Mouse (Mus musculus) liver, postnatal 0 days (tissue): ENCODE data around the gene Csrp2. TPM values are rescaled to one million over a fixed set of nuclear protein-coding genes. Genes with fewer than 3 reads are reported as not detected.

ENCODE experiments used
- ATAC-seq: fragments of 200-750 bp; cut with Nextera tagmentation; 2 replicates; pipeline ENCODE4 v1.8.0; 2017; ENCODE audit warnings: mild to moderate bottlenecking, moderate library complexity
- DNase-seq: peaks from one replicate; pipeline ENCODE4 v3.0.0-alpha.2; 2016
- H3K27ac ChIP-seq: fragments of 300-500 bp; sonication (generic); 2 replicates; pipeline ENCODE4 v1.5.1; 2014; ENCODE audit warnings: antibody characterized with exemption, moderate library complexity, mild to moderate bottlenecking, low read depth
- H3K27me3 ChIP-seq: fragments of 300-500 bp; sonication (generic); 2 replicates; pipeline ENCODE4 v1.6.1; 2014; ENCODE audit warnings: low read length, control low read depth, mixed read lengths; ENCODE audit not compliant: insufficient read depth
- H3K36me3 ChIP-seq: fragments of 300-500 bp; sonication (generic); replicated peaks from 2 replicates; pipeline ENCODE4 v1.6.1; 2014; ENCODE audit warnings: mild to moderate bottlenecking, control low read depth, low read length, moderate library complexity, mixed read lengths; ENCODE audit not compliant: insufficient read depth
- H3K4me1 ChIP-seq: fragments of 300-500 bp; sonication (generic); 2 replicates; pipeline ENCODE4 v1.6.1; 2014; ENCODE audit warnings: antibody characterized with exemption, mild to moderate bottlenecking, control low read depth; ENCODE audit not compliant: insufficient read depth
- H3K4me2 ChIP-seq: fragments of 300-500 bp; sonication (generic); 2 replicates; pipeline ENCODE4 v1.6.1; 2014; ENCODE audit warnings: low read depth, mild to moderate bottlenecking, low read length, moderate library complexity, mixed read lengths
- H3K4me3 ChIP-seq: fragments of 300-500 bp; sonication (generic); 2 replicates; pipeline ENCODE4 v1.5.1; 2014; ENCODE audit warnings: low read depth, low read length
- H3K9ac ChIP-seq: fragments of 300-500 bp; sonication (generic); replicated peaks from 2 replicates; pipeline ENCODE4 v1.6.1; 2014; ENCODE audit warnings: mild to moderate bottlenecking, moderate library complexity
- H3K9me3 ChIP-seq: fragments of 300-500 bp; sonication (generic); 2 replicates; pipeline ENCODE4 v1.6.1; 2016; ENCODE audit warnings: mild to moderate bottlenecking, control low read depth, low read length, mixed read lengths
- CTCF ChIP-seq: sonication (generic); IDR thresholded peaks from 2 replicates; pipeline ENCODE4 v1.5.1; 2016; ENCODE audit warnings: antibody characterized with exemption, low read depth
- EP300 ChIP-seq: IDR thresholded peaks from 2 replicates; pipeline ENCODE4 v1.6.1; 2016; ENCODE audit warnings: antibody characterized with exemption, low read depth, mild to moderate bottlenecking
- WGBS: fragments of 180-500 bp; shearing (Covaris S2); extraction: QIAGEN DNeasy Blood & Tissue Kit; methylation state at CpG from one replicate; pipeline ENCODE4 v1.1.7; 2014; ENCODE audit not compliant: insufficient replicate concordance; 5-methylcytosine and 5-hydroxymethylcytosine counted together
- polyA plus RNA-seq: library from polyadenylated mRNA; unstranded; fragments of >200 nt; fragmentation: Nextera tagmentation; extraction: Ambion mirVana; gene quantifications from 2 replicates; pipeline ENCODE4 v1.2.1, GENCODE M21; 2015

The Csrp2 gene
- polyA plus RNA-seq, 1 experiment from 2014 or later, result 19.2 TPM

DNA sequence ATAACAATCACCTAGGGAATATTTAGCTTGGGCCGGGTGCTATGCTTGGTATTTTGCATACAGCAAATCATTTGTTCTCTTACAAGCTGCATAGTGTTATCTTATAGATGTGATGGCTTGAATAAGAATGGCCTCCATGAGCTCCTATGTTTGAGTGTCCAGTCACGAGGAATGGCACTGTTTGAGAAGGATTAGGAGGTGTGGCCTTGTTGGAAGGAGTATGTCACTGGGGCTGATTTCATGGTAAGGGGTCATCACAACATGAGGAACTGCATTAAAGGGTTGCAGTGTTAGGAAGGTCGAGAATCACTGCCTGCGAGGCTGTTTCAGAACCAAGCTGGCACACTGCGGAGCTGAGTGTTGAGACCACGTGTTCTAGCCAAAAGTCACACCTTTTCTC is 2.1 kb upstream of the Csrp2 start:
- Histone ChIP-seq H3K36me3 (no peaks in the 10 kb centered on the region), H3K9me3 (no peaks in the 10 kb centered on the region)
- ATAC-seq, result no peak

DNA sequence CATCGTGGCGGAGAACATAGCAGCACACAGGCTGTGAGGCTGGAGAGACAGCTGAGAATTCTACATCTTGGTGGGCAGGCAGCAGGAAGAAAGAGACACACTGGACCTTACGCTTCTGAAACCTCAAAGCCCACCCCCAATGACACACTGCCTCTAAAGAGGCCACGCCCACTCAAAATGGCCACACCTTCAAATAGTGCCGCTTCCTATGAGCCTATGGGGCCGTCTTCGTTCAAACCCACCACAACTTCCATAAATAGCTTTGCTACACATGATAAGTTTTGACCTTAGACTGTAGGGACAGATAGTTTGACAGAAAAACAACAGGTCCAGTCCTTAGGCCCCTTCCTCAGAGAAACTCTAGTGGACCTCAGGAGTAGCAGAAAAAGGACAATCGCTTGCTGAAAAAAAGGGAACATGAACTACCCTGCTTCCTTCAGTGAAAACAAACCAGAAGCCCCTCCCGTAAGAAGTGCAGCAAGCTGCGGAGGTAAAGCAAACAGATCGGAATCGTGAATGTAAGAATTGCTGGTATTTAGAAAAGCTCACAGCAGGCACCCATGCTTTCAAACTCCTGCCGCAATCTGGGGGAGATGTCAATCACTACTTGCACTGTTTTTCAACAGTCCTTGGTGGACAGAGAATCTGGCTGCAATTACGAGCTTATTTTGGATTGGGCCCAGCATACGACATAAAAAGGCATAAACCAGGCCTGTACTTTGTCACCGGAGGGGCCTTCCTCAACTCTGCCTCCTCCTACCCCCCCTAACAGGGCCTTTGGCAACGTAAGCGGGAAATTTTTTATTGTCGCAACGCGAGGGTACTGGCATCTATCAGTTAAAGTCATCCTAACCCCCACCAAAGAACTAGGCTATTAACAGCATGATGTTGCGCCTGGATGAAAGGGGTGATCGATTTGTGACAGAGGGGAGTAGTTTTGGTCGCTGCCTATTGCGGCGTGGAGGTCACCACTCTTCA is 886 bp upstream of the Csrp2 start:
- DNase-seq, result no peak
- Histone ChIP-seq H3K9ac (peak overlapping the region; percentile 8; the same call in 1 of the 2 replicates), H3K9me3 (no peaks in the 10 kb centered on the region), H3K4me2 (peak overlapping the region; percentile 94), H3K4me3 (peak overlapping the region; percentile 67), H3K4me1 (no peaks in the 10 kb centered on the region; the same call in 1 of the 2 replicates), H3K27ac (peak overlapping the region; percentile 81), H3K27me3 (no peaks in the 10 kb centered on the region), H3K36me3 (no peaks in the 10 kb centered on the region)
- WGBS, result 13% methylated on average over 26 of the region's 26 CpGs
- no peak for TF ChIP-seq CTCF
- no peak for TF ChIP-seq EP300
- ATAC-seq, result no peak

More for the DNA sequence above, 2.1 kb upstream of the Csrp2 start:
- no peak overlapping the region for H3K4me3 ChIP-seq
- no peak overlapping the region for H3K9ac ChIP-seq
- no peak overlapping the region for H3K4me2 ChIP-seq
- no peak for DNase-seq
- no peak overlapping the region for H3K27ac ChIP-seq
- H3K4me1 ChIP-seq, result no peaks in the 10 kb centered on the region; the same call in 1 of the 2 replicates
- H3K27me3 ChIP-seq, result no peaks in the 10 kb centered on the region
- WGBS, result 88% methylated on average over 6 of the region's 6 CpGs
- TF ChIP-seq CTCF (no peak), EP300 (no peak)

DNA sequence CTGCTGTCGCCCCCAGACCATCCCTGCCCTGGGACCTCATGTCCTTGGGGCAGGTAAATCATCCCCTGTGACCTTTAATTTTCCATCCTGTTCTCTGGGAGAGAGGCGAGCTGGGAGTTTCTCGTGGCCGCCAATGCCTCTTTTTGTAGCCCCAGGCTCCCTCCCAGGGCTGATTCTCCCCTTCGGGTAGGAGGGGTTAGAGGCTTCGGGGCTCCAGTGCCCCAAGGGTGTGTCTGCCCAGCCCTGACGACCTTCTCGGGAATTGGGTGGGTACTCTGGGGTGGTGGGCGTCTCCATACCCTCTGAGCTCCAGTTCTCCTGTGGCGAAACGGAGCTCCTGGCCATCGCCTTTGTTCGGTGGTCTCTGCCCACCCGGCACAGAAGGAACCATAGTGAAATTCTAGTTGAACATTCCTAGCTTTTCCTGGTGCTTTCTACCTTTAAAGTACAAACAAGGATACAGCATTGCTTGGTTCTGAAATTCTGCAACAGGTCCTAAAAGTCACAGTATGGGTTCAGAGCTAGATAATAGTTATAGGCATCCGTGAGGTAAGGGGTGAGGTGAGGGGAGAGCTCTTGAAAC is 870 bp downstream of the Csrp2 start:
- no peaks in the 10 kb centered on the region for H3K36me3 ChIP-seq
- H3K27me3 ChIP-seq, result no peaks in the 10 kb centered on the region
- peak overlapping the region; percentile 1; the same call in 1 of the 2 replicates for H3K27ac ChIP-seq
- DNase-seq (no peak), ATAC-seq (peak; percentile 46)
- H3K9ac ChIP-seq, result peak overlapping the region; percentile 72
- WGBS, result 3% methylated on average over 15 of the region's 15 CpGs
- H3K4me2 ChIP-seq, result peak overlapping the region; percentile 94
- no peaks in the 10 kb centered on the region; the same call in 1 of the 2 replicates for H3K4me1 ChIP-seq
- TF ChIP-seq CTCF (no peak), EP300 (no peak)
- peak overlapping the region; percentile 67 for H3K4me3 ChIP-seq
- no peaks in the 10 kb centered on the region for H3K9me3 ChIP-seq

DNA sequence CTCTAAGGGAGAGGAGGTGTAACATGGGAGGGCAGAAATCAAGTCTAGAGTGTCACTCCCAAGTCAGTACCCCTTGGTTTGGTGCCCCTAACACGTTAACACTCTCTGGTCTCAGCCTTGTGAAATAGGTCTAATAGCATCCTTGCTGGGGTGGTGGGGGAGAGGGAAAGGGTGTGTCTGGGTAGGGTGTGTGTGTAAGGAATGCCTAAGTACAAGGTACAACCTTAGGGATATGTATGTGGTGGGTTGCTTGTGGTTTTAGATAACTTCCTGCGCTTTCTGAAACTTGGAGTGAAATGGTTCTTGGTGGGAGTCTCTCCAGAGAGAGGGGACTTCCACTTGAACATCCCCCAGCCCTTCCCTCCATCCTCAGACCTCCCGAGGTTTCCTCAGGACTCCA is 2.3 kb downstream of the Csrp2 start:
- Histone ChIP-seq H3K27me3 (no peaks in the 10 kb centered on the region), H3K27ac (no peak overlapping the region), H3K9ac (no peak overlapping the region), H3K4me2 (peak overlapping the region; percentile 94), H3K9me3 (no peaks in the 10 kb centered on the region), H3K36me3 (no peaks in the 10 kb centered on the region), H3K4me3 (no peak overlapping the region; the same call in 1 of the 2 replicates), H3K4me1 (no peaks in the 10 kb centered on the region; the same call in 1 of the 2 replicates)
- ATAC-seq (no peak), DNase-seq (no peak)
- TF ChIP-seq EP300, result no peak
- no peak for TF ChIP-seq CTCF
- WGBS, result 58% methylated on average over 3 of the region's 3 CpGs

DNA sequence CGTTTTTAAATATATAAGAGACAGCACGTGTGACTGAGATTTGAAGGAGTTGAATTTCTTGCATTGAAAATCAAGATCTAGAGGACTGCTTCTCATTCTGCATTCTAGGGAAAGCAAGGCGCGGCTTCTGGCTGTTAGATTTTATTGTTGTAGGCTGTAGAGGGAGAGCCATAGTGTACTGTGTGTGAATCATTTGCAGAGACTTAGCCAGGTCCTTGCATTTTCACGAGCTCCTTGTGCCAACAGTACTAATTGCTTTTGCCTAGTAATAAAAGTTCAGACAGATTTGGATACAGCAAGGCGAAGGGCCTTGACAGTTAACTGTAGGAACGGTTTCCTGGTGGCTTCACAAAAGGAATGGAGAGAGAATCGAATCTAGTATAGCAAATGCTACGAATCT is 3.0 kb downstream of the Csrp2 start:
- no peak overlapping the region for H3K27ac ChIP-seq
- peak overlapping the region; percentile 94; the same call in 1 of the 2 replicates for H3K4me2 ChIP-seq
- H3K36me3 ChIP-seq, result no peaks in the 10 kb centered on the region
- H3K9me3 ChIP-seq, result no peaks in the 10 kb centered on the region
- WGBS, result 65% methylated on average over 9 of the region's 9 CpGs
- H3K27me3 ChIP-seq, result no peaks in the 10 kb centered on the region
- no peaks in the 10 kb centered on the region; the same call in 1 of the 2 replicates for H3K4me1 ChIP-seq
- H3K4me3 ChIP-seq, result no peak overlapping the region
- ATAC-seq (no peak), DNase-seq (no peak)
- H3K9ac ChIP-seq, result no peak overlapping the region
- no peak for TF ChIP-seq EP300
- no peak for TF ChIP-seq CTCF

DNA sequence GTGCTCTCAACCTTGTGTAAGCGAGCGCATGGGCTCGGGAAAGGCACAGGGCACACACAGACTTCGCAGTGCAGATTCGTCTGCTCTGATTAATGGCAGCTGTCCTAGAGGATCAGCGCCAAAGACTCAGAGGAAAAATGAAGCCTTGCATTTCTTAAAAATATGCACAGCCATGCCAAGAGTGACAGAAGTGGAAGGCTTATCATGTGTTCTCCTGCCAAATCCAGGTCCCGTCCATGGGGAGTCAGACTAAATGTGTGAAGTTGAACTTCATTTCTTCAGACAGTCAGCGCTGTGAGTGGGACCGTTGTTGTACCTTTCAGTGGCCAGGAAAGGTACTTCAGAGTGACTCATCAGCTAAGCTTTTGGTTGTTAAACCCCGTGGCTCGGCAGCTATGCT is 7.9 kb downstream of the Csrp2 start:
- Histone ChIP-seq H3K9me3 (no peaks in the 10 kb centered on the region), H3K4me1 (peaks cover 2% of the 10 kb centered on the region; the same call in 1 of the 2 replicates), H3K9ac (no peak overlapping the region), H3K4me3 (no peak overlapping the region), H3K4me2 (no peak overlapping the region), H3K36me3 (no peaks in the 10 kb centered on the region), H3K27ac (no peak overlapping the region), H3K27me3 (no peaks in the 10 kb centered on the region)
- no peak for ATAC-seq
- 74% methylated on average over 11 of the region's 11 CpGs for WGBS
- TF ChIP-seq CTCF (no peak), EP300 (no peak)
- no peak for DNase-seq
